Mouse (Mus musculus) right cerebral cortex, postnatal 25 days (tissue): Measurements from ENCODE around the gene Pebp1.

Experiments used
- DNase-seq: peaks from one replicate; pipeline ENCODE4 v3.0.0; 2022

The Pebp1 gene

GRCm38 (mm10) chr5:117285266-117285665, 2.2 kb downstream of the Pebp1 start:
- DNase-seq, result no peak

GRCm38 (mm10) chr5:117284682-117285081, 2.7 kb downstream of the Pebp1 start:
- DNase-seq, result no peak

- no peak for DNase-seq
Measured at GRCm38 (mm10) chr5:117284029-117284428, 3.4 kb downstream of the Pebp1 start.

GRCm38 (mm10) chr5:117282360-117282759, 5.1 kb downstream of the Pebp1 start:
- DNase-seq, result no peak

GRCm38 (mm10) chr5:117281536-117281935, 5.9 kb downstream of the Pebp1 start:
- no peak for DNase-seq

GRCm38 (mm10) chr5:117279669-117280050, 7.8 kb downstream of the Pebp1 start:
- no peak for DNase-seq

GRCm38 (mm10) chr5:117278809-117279668, 8.4 kb downstream of the Pebp1 start:
- DNase-seq, result no peak

GRCm38 (mm10) chr5:117277784-117278183, 9.6 kb downstream of the Pebp1 start:
- no peak for DNase-seq

GRCm38 (mm10) chr5:117274817-117275216, 12.6 kb downstream of the Pebp1 start:
- no peak for DNase-seq

- peak; percentile 75 for DNase-seq
Measured at GRCm38 (mm10) chr5:117271945-117272344, 15.5 kb downstream of the Pebp1 start.

GRCm38 (mm10) chr5:117269395-117269794, 18.0 kb downstream of the Pebp1 start:
- no peak for DNase-seq

- DNase-seq, result no peak
Measured at GRCm38 (mm10) chr5:117268749-117269148, 18.7 kb downstream of the Pebp1 start.

- no peak for DNase-seq
Measured at GRCm38 (mm10) chr5:117267913-117268312, 19.5 kb downstream of the Pebp1 start.

- DNase-seq, result no peak
Measured at GRCm38 (mm10) chr5:117264701-117265100, 22.7 kb downstream of the Pebp1 start.

GRCm38 (mm10) chr5:117263566-117263965, 23.9 kb downstream of the Pebp1 start:
- DNase-seq, result no peak

GRCm38 (mm10) chr5:117258276-117258675, 29.1 kb downstream of the Pebp1 start:
- DNase-seq, result no peak

- no peak for DNase-seq
Measured at GRCm38 (mm10) chr5:117251763-117252162, 35.7 kb downstream of the Pebp1 start.

GRCm38 (mm10) chr5:117250796-117251195, 36.6 kb downstream of the Pebp1 start:
- DNase-seq, result no peak

- DNase-seq, result no peak
Measured at GRCm38 (mm10) chr5:117248351-117248750, 39.1 kb downstream of the Pebp1 start.

GRCm38 (mm10) chr5:117245170-117245569, 42.3 kb downstream of the Pebp1 start:
- DNase-seq, result no peak

GRCm38 (mm10) chr5:117242671-117243478, 44.5 kb downstream of the Pebp1 start:
- DNase-seq, result peak; percentile 56

- DNase-seq, result peak; percentile 44
Measured at GRCm38 (mm10) chr5:117241935-117242531, 45.4 kb downstream of the Pebp1 start.

- peak; percentile 67 for DNase-seq
Measured at GRCm38 (mm10) chr5:117240761-117241322, 46.6 kb downstream of the Pebp1 start.
